Mouse (Mus musculus): ENCODE data around the gene Copz1. TPM values are rescaled to one million over a fixed set of nuclear protein-coding genes. Genes with fewer than 3 reads are reported as not detected.

Gene Copz1
- polyA plus RNA-seq, 1 experiment from 2014 or later, result 265 TPM

DNA sequence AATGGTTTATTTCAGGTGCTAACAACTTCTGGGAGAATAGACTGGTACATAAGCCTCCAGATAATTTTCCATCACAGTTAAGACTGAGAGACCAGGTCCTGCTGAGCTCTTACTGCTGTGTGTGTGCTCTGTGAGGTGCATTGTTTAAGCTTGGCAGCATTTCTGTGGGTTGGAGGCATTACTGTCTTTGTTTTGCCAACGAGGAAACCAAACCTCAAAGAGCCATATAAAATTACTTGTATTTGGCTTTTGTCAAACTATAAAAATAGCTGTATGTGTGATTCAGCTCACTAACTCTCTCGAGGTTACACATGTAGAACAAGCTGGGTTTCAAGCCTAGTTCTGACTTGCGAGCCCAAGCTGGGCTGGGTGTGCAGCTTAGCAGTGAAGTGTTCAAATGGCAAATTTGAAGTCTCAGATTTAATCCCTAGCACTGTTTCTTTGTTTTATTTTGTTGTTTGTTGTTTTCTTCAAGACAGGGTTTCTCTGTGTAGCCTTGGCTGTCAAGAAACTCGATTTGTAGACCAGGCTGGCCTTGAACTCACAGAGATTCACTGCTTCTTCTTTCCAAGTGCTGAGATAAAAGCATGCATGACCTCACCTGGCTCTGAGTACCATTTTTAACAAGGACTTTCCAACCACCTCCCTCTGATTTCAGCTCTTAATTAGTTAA lies 20.3 kb downstream of the Copz1 start:
- ATAC-seq (replicated peaks; ENCODE audit: low FRiP score), result no peak
- Histone ChIP-seq H3K27ac (ENCODE audit: low read depth, low read length) (no peak overlapping the region), H3K4me2 (ENCODE audit: low read depth, low read length, severe bottlenecking) (no peak overlapping the region), H3K9ac (ENCODE audit: low read length) (no peak overlapping the region), H3K36me3 (ENCODE audit: control insufficient read depth, insufficient read depth, low read length) (peaks cover 6% of the 10 kb centered on the region), H3K4me1 (replicated peaks; ENCODE audit: control insufficient read depth, insufficient read depth, low read length) (peaks cover 11% of the 10 kb centered on the region), H3K9me3 (ENCODE audit: control insufficient read depth, low read length) (no peaks in the 10 kb centered on the region), H3K4me3 (ENCODE audit: low read depth, low read length) (no peak overlapping the region), H3K27me3 (ENCODE audit: control insufficient read depth, insufficient read depth, low read length) (no peaks in the 10 kb centered on the region)
- no peak for DNase-seq (ENCODE audit: low spot score)
- 89% methylated on average over 4 of the region's 4 CpGs for WGBS

DNA sequence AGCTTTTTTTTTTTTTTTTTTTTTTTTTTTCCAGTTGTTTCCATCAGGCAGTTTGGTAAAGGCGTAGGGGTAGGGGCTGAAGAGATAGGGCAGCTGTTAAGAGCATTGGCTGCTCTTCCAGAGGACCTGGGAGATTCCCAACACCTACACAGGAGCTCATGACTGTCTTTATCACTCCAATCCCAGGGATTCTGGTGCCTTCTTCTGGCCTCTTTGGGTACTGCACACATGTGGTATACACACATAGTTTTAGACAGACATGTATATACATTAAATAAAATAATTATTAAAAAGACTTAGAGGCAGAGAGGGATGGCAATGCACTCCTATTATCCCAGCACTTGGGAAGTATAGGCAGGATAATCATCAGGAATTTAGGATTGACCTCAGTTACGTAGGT lies 20.9 kb downstream of the Copz1 start:
- peaks cover 6% of the 10 kb centered on the region for H3K36me3 ChIP-seq (ENCODE audit: control insufficient read depth, insufficient read depth, low read length)

DNA sequence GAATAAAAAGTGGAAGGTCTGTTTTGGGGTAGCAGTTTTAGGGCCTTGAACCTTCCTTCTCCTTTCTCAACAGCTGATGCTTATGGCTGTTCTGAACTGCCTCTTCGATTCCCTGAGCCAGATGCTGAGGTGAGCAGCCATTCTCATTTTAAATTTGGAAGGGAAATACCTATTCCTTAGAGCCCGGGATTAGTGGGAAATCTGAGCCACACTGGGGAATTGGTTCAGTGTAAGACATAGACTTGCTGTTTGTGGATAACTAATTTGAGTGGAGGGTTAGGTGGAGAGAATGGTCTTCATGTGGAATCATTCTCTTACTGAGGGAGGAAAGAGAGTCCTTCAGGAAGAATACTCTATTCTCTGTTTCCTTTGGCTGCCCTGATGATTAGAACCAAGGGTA lies 22.1 kb downstream of the Copz1 start:
- Histone ChIP-seq H3K27ac (ENCODE audit: low read depth, low read length) (no peak overlapping the region), H3K4me2 (ENCODE audit: low read depth, low read length, severe bottlenecking) (no peak overlapping the region), H3K9me3 (ENCODE audit: control insufficient read depth, low read length) (no peaks in the 10 kb centered on the region), H3K9ac (ENCODE audit: low read length) (no peak overlapping the region), H3K36me3 (ENCODE audit: control insufficient read depth, insufficient read depth, low read length) (peaks cover 6% of the 10 kb centered on the region), H3K27me3 (ENCODE audit: control insufficient read depth, insufficient read depth, low read length) (no peaks in the 10 kb centered on the region), H3K4me1 (replicated peaks; ENCODE audit: control insufficient read depth, insufficient read depth, low read length) (peaks cover 26% of the 10 kb centered on the region), H3K4me3 (ENCODE audit: low read depth, low read length) (no peak overlapping the region)
- WGBS, result 80% methylated on average over 2 of the region's 2 CpGs
- no peak for ATAC-seq (replicated peaks; ENCODE audit: low FRiP score)
- no peak for DNase-seq (ENCODE audit: low spot score)

More for the DNA sequence above, 20.9 kb downstream of the Copz1 start:
- Histone ChIP-seq H3K9me3 (ENCODE audit: control insufficient read depth, low read length) (no peaks in the 10 kb centered on the region), H3K9ac (ENCODE audit: low read length) (no peak overlapping the region), H3K4me1 (replicated peaks; ENCODE audit: control insufficient read depth, insufficient read depth, low read length) (peaks cover 17% of the 10 kb centered on the region), H3K27me3 (ENCODE audit: control insufficient read depth, insufficient read depth, low read length) (no peaks in the 10 kb centered on the region), H3K4me2 (ENCODE audit: low read depth, low read length, severe bottlenecking) (no peak overlapping the region), H3K27ac (ENCODE audit: low read depth, low read length) (no peak overlapping the region), H3K4me3 (ENCODE audit: low read depth, low read length) (no peak overlapping the region)
- ATAC-seq (replicated peaks; ENCODE audit: low FRiP score) (no peak), DNase-seq (ENCODE audit: low spot score) (no peak)
- 97% methylated on average over 2 of the region's 2 CpGs for WGBS

DNA sequence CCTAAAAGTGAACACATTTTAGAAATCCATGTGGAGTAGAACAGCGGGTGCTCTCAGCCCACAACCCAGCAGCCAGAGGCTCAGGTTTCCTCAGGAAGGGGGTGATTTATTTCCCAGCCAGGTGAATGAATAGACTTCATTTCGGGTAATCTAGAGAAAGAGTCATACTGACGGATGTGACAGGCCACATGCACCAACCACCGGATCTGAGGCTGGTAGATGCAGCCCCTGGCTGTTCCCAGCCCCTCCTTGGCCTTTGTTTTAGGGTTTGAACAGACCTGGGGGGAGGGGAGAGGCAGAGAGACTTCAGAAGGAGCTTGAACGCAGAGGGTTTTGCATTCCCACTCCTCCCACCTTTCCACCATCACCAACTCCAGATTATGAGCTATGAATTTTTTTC lies 23.3 kb downstream of the Copz1 start:
- Histone ChIP-seq H3K9ac (ENCODE audit: low read length) (peak overlapping the region; percentile 18), H3K4me1 (replicated peaks; ENCODE audit: control insufficient read depth, insufficient read depth, low read length) (peaks cover 35% of the 10 kb centered on the region), H3K27ac (ENCODE audit: low read depth, low read length) (peak overlapping the region; percentile 55), H3K4me3 (ENCODE audit: low read depth, low read length) (no peak overlapping the region), H3K36me3 (ENCODE audit: control insufficient read depth, insufficient read depth, low read length) (peaks cover 5% of the 10 kb centered on the region), H3K9me3 (ENCODE audit: control insufficient read depth, low read length) (no peaks in the 10 kb centered on the region), H3K27me3 (ENCODE audit: control insufficient read depth, insufficient read depth, low read length) (no peaks in the 10 kb centered on the region), H3K4me2 (ENCODE audit: low read depth, low read length, severe bottlenecking) (no peak overlapping the region)
- no peak for ATAC-seq (replicated peaks; ENCODE audit: low FRiP score)
- peak; percentile 65 for DNase-seq (ENCODE audit: low spot score)
- 6% methylated on average over 5 of the region's 5 CpGs for WGBS

DNA sequence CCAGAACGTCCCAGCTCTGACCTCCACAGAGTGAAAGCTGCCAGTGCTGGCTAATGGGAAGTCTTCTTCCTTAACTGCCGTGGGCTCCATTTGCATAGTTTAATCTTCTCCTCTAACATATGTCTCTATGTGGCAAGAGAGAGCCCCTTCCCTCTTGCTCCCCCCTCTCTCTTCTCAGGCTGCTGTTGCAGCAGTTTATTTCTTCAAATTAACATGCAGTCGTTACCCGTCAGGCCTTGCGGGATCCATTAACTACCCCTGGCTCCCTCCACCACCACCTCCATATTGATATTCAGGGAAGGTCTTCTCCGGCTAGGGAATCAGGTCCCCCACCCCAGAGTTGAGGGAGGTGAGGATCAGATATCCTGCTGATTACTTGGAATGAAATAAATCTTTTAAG lies 24.8 kb downstream of the Copz1 start:
- no peaks in the 10 kb centered on the region; the same call in none of the 2 replicates for H3K36me3 ChIP-seq (ENCODE audit: control insufficient read depth, insufficient read depth, low read length)
- H3K9ac ChIP-seq (ENCODE audit: low read length), result no peak overlapping the region

DNA sequence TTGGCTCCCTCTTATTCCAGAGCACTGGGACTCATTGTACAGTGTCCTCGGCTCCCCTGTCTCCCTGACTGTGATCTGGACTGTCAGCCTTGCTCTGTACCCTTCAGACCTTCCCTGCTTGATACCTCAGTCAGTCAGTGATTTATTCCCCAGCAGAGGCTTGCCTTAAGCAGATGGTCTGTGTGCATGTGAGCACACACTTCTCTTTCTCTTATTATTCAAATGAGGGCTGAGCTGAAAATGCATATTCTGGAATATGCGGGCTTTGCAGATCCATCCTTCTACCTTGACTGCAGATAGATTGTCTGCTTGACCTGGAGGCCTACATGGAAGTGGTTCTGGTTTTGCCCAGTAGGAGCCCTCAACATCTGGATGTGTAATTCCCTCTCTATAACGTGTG lies 25.5 kb downstream of the Copz1 start:
- Histone ChIP-seq H3K4me1 (replicated peaks; ENCODE audit: control insufficient read depth, insufficient read depth, low read length) (peaks cover 55% of the 10 kb centered on the region), H3K4me2 (ENCODE audit: low read depth, low read length, severe bottlenecking) (no peak overlapping the region), H3K36me3 (ENCODE audit: control insufficient read depth, insufficient read depth, low read length) (no peaks in the 10 kb centered on the region; the same call in 1 of the 2 replicates), H3K9me3 (ENCODE audit: control insufficient read depth, low read length) (no peaks in the 10 kb centered on the region), H3K27me3 (ENCODE audit: control insufficient read depth, insufficient read depth, low read length) (no peaks in the 10 kb centered on the region), H3K9ac (ENCODE audit: low read length) (no peak overlapping the region), H3K27ac (ENCODE audit: low read depth, low read length) (peak overlapping the region; percentile 99), H3K4me3 (ENCODE audit: low read depth, low read length) (no peak overlapping the region)
- 75% methylated on average over 3 of the region's 3 CpGs for WGBS
- DNase-seq (ENCODE audit: low spot score) (no peak), ATAC-seq (replicated peaks; ENCODE audit: low FRiP score) (no peak)

More for the DNA sequence above, 24.8 kb downstream of the Copz1 start:
- no peaks in the 10 kb centered on the region for H3K27me3 ChIP-seq (ENCODE audit: control insufficient read depth, insufficient read depth, low read length)
- no peak overlapping the region for H3K4me3 ChIP-seq (ENCODE audit: low read depth, low read length)
- 61% methylated on average over 6 of the region's 6 CpGs for WGBS
- H3K4me2 ChIP-seq (ENCODE audit: low read depth, low read length, severe bottlenecking), result no peak overlapping the region
- H3K9me3 ChIP-seq (ENCODE audit: control insufficient read depth, low read length), result no peaks in the 10 kb centered on the region
- DNase-seq (ENCODE audit: low spot score) (no peak), ATAC-seq (replicated peaks; ENCODE audit: low FRiP score) (no peak)
- H3K4me1 ChIP-seq (replicated peaks; ENCODE audit: control insufficient read depth, insufficient read depth, low read length), result peaks cover 48% of the 10 kb centered on the region
- 0 out of 2 replicates have a peak overlapping the region, but pooled peaks have one; percentile 54 for H3K27ac ChIP-seq (ENCODE audit: low read depth, low read length)

DNA sequence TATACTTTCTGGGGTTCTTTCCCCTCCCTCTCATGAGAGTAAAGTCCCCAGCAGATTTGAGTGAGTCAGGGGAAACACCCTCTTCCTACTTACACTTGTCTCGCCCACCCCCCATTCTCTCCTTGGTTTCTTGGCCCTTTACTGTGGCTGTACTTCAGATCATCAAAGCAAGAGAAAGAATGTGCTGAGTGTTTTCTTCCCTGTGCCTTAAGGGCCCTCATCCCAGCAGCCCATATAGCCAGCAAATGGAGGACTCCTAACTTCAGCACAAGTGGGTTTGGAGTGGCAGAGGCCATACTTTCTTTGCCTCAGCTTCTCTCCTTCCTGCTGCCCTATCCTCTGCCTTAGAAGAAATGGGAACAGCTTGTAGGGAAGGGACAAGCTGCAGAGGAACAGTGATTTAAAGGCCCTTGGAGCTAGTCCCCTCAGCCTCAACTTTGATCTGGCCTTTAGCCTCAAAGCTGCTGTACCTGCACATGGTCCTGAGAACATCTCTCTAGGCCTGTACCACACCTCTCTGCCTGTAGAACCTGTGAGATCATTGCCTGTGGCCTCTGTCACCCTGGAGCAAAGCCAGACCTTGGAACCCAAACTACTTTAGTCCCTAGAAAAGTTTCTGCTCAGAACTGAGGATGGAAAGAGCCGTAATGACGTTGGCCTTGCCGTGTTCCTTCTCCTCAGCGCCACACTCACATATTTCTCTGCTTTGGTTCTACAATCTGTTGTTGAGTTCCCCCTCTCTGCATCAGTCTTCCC lies 26.5 kb downstream of the Copz1 start:
- DNase-seq (ENCODE audit: low spot score) (no peak), ATAC-seq (replicated peaks; ENCODE audit: low FRiP score) (no peak)
- Histone ChIP-seq H3K36me3 (ENCODE audit: control insufficient read depth, insufficient read depth, low read length) (no peaks in the 10 kb centered on the region), H3K4me1 (replicated peaks; ENCODE audit: control insufficient read depth, insufficient read depth, low read length) (peaks cover 64% of the 10 kb centered on the region), H3K9me3 (ENCODE audit: control insufficient read depth, low read length) (no peaks in the 10 kb centered on the region), H3K4me2 (ENCODE audit: low read depth, low read length, severe bottlenecking) (peak overlapping the region; percentile 56), H3K4me3 (ENCODE audit: low read depth, low read length) (no peak overlapping the region), H3K27ac (ENCODE audit: low read depth, low read length) (peak overlapping the region; percentile 99), H3K9ac (ENCODE audit: low read length) (peak overlapping the region; percentile 60), H3K27me3 (ENCODE audit: control insufficient read depth, insufficient read depth, low read length) (no peaks in the 10 kb centered on the region)
- WGBS, result 76% methylated on average over 5 of the region's 5 CpGs

DNA sequence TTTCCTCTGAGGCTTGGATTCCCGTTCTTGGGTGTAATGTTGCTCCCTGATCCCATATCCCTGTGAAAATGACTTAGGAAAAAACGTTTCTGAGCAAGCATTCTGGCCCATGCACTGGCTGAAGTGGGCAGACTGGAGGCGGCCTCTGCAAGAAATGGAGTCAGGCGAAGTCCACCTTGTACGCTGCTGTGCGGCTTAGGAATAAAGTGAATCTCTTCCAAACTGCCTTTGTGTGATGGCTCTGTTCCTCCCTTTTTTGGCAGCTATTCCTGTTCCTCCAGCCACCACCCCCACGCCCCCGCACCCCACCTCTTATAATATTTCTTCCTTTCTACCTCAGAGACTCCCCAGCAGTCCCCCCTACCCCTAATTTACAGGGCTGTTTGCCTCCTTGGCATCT lies 27.1 kb downstream of the Copz1 start:
- DNase-seq (ENCODE audit: low spot score), result no peak
- H3K4me2 ChIP-seq (ENCODE audit: low read depth, low read length, severe bottlenecking), result peak overlapping the region; percentile 56
- H3K27ac ChIP-seq (ENCODE audit: low read depth, low read length), result peak overlapping the region; percentile 99
- WGBS, result 28% methylated on average over 8 of the region's 8 CpGs
- H3K4me3 ChIP-seq (ENCODE audit: low read depth, low read length), result peak overlapping the region; percentile 7; the same call in 1 of the 2 replicates
- peak overlapping the region; percentile 60 for H3K9ac ChIP-seq (ENCODE audit: low read length)
- H3K9me3 ChIP-seq (ENCODE audit: control insufficient read depth, low read length), result no peaks in the 10 kb centered on the region
- no peaks in the 10 kb centered on the region for H3K27me3 ChIP-seq (ENCODE audit: control insufficient read depth, insufficient read depth, low read length)
- H3K4me1 ChIP-seq (replicated peaks; ENCODE audit: control insufficient read depth, insufficient read depth, low read length), result peaks cover 70% of the 10 kb centered on the region
- ATAC-seq (replicated peaks; ENCODE audit: low FRiP score), result peak; percentile 11
- H3K36me3 ChIP-seq (ENCODE audit: control insufficient read depth, insufficient read depth, low read length), result no peaks in the 10 kb centered on the region
